Mouse (Mus musculus) kidney, postnatal 36 days (tissue): ENCODE measurements around the gene Ube2e1.

Experiments used
- DNase-seq, 2 experiments: peaks; one replicate each; pipeline ENCODE4 v3.0.0; 2021 to 2022; ENCODE audit warnings: mixed read lengths in 2 of 2

The Ube2e1 gene

DNA sequence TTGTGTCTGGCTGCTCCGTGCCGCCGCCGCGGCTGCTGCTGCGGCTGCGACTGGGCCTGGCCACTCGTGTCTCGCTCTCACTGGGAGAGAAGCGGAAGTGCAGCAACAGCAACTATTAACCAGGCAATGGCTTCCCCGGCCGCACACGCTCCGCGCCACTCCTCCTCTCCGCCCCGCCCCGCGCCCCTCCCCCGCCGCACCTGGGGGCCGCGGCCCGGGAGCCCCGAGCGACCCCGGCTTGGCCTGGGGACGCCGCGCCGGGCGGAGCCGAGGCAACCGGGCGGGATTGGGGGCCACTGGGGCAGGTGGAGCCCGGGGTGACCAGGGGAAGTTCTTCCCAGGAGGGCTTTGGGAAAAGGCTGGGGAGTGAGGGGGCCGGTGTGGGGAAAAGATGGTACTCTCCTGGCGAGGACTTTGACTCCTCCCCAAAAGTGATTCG is at the start of gene Ube2e1:
Gene Ube2e1, minus strand, starts transcription at position 167 of the 439 bp plus-strand sequence.
- DNase-seq: peak; percentile 79 to 86

DNA sequence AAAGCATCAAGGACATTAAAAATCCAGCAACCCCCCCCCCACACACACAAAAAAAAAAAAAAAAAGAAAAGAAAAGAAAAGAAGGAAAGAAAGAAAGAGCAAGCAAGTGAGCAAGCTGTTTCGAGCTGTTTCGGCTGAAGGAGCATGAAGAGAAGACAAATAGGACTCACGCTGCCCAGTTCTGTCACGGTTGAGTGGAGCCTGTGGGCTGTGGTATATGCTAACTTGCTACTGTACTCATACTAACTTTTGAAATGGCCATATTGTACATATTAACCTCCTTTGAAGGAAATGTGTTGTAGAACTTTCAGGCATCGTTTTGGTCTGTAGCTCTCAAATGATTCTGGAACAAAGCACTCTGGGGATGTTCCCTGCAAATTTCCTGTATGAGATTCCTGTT is 48.2 kb upstream of the Ube2e1 start:
- DNase-seq: no peak

DNA sequence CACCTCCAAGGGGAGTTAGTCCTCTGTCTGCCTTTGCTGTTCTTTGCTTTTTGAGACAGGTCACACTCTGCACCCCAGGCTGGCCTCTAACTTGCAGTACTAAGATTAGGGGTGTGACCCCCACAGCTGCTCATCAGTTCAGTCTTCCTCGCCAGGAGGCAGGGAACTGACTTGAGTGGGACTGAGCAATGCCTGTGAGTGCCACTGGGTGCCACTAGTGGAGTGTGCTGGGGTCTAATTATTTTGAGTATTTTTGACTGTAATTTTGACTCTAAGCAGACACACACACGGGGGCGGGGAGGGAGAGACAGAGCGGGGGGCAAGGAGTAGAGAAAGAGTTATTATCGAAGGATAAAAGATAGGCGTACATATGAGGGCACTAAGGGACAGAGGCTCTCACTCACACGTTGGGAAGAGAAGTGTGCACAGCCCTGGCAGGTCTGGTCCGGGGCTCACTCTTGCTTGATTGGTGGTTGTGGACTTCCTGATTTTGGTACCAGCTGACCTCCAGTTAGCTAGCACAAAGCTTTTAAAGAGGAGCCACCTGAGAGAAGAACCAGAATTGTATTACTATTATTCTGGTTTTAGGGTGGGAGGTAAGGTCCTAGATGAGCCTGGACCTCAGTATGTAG is 46.4 kb upstream of the Ube2e1 start:
- no peak for DNase-seq

DNA sequence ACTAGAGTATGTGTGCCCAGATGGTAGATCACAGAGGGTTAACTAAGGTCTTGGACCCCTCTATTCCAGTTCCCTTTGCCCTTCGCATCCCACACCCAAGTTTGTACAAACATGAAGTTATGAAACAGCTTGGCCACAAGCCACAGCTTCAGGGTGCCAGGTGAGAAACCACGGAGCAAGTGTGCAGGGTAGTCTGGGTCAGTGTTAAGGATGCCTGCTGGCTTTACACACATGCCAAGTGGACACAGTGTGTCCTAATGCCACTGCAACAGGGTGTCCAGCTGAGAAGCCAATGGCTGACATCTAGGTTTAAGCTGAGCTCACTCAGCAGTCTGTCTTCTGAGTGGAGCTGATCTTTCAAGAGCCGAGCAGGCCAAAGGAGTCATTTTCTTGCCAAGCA is 44.5 kb upstream of the Ube2e1 start:
- DNase-seq: peak; percentile 73 to 80

DNA sequence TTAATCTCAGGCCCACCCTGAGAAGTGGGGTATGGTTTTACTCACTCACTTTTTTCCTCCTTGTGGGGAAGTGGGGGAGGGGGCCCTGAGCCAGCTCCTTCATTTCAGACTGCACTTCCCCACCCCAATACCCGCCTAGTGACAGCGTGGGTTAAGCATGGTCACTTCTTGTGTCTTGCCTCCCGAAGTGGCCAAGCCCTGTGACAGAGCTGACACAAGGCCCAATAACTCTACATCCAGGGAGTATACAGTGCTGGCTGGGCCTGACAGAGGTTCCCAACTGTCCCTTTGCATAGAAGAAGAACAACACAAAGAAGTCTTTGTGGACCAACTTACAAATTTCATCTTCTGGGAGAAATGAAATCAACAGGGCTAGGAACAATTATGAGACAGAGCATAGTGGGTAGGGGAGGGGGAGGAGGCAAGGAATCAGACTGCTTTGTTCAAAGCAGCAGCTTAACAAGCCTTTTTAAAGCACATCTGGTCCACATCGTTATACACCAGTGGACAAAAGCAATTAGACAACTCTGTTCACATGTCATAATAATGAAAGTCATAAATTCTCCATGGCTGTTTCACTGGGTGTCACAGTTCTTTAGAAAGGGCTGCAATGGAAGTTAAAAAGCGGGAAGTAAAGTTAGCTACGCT is 42.2 kb upstream of the Ube2e1 start:
- DNase-seq: no peak

DNA sequence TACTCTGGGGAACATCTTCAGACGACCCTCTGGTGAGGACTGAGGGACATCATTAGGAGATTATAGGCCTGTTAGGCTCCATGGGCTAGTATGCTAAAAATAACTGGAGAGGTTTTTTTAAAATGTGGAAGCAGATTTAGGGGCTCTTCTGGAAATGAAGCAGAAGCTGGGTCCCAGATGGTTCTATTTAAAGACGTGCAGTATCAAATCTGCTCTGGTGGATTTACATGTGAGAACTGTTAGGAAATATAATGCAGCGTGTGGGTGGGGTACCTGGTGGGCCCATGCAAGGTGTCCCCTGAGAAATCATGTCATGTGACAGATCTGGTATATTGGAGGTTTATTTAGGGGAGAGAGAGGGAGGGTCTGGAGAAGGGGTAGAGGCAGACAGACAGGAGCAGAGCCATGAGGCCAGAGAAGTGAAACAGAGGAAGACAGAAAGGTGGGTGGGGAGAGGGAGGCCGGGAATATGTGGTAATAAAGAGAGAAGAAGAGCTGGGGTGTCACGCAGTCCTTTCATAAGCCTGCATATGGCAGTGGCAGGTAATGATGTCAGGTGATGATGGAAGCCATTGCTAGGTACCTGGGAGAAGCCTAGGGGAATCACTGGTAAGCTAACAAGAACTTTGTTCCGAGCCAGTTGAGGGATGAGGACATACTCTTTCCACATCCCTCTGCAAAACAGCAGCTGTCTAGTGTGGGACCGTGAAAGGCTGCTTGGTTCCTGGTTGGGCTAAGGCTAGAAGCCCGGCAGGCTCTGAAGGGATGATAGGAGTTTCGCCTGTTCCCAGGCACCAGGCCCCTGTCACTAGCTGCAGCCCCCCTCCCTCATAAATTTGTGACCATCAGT is 41.3 kb upstream of the Ube2e1 start:
- DNase-seq: no peak

DNA sequence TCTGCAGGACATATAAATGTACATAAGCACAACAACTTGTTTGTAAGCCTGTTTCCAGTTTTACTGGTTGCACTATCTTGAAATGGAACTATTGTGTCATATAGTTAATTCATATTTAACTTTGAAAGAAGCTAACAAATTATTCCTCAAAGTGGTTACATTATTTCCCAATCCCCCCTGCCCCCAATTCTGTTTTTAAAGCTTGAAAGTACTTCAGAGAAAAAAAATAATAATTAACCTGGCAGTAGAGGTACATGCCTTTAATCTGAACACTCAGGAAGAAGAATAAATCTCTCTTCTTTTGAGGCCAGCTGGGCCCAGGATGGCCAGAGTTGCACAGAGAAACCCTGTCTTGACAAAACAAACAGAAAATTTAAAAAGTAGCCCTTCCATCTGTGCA is 37.4 kb upstream of the Ube2e1 start:
- DNase-seq: no peak

DNA sequence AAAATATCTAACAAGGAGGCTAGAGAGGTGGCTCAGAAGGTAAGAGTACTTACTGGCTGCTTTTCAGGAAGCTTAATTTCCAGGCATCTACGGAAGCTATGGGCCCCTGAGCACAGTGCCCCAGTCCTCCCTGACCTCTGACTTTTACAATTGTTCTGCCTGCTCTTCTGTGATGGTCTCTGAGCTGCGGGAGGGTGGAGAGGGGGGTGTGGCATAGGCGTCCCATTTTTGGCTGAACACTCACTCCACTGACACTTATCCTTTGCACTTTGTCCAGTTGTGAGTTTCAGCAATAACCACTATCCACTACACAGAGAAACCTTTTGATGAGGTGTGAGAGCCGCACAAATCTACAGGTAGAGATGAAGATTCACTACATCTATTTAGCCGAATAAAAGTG is 35.4 kb upstream of the Ube2e1 start:
- DNase-seq: peak; percentile 43 to 57

DNA sequence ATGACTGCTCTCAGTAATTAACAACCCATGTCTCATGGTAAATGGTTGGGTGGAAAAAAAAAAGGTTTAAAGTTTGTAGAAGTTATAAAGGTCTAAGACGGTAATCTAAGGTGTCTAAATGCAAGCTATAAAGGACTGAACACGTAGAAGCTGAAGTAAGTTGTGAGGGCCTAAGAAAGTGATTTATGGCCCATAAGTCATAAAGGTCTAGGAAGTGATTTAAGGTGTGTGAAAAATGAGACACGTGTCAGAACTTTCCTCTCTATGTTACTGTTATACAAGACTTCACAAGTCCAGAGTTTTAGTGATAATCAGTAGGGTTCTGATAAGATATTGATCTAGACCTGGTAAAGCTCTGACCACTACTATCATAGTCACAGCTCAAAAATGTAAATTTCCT is 32.7 kb upstream of the Ube2e1 start:
- no peak for DNase-seq

DNA sequence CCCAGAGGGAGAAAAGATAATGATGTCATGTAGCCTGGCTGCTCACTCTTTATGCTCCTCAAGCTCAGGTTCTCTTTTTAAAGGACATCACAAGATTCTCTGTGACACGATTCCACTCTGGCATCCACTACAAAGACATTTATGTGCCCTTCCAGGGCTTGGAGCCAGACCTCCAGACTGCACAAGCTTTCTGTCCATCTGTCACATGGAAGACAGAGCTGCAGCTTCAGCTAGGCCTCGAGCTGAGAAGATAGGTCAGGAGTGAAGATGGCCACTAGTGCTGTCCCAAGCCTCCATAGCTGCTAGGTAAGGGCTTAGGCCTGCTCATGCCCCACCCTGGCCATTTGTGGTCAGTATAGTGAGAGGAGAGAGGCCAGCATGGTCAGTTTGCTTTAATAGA is 24.8 kb upstream of the Ube2e1 start:
- no peak for DNase-seq

DNA sequence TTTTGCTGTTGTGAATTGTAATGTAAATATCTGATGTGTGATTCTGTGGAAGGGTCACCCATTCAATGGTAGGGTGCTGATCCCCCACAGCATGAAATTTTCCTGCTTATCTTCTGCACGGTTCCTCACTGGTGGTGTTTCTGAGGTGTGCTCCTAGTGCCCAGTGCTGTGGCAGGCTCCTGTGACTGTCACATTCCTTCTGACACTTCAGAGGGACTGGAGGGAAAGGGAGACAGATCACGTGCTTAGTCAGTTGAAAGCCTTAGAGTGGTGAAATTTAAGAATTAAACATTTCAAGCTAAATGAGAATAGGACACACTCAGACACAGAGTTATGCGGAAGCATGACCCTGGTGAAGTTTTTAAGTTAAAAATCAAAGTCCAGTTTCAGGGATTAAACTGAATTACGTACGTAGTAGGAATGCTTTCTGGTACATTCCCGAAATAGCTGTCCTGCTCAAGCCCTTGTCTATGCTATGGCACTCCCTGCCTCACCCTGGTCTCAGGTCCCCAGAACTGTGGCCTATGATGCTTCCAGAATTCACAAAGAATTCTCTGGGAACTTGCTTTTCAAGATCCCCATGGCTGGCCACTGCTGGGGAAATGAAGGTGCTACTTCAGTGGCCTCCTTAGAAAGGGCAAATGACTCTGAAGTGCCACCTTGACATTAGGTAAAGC is 24.0 kb upstream of the Ube2e1 start:
- no peak for DNase-seq

DNA sequence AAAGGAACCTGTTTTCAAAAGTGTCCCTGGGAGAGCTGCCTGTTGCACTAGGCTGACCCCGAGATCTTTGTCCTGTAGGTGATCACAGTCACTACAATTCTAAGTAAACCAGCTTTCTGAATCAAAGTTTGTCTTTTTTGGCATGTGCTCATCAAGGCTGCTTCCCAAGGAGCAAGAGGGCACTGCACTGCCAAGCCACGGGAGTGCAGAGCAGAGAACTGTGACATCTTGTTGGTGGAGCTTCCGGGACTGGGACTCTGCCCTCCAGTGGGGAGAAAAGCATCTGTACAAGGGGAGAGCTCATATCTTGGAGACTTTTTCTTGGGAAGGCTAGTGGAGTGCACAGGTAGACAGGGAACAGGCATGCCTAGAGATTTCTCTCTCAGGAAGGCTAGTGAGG is 21.9 kb upstream of the Ube2e1 start:
- DNase-seq: peak; percentile 74 to 78

DNA sequence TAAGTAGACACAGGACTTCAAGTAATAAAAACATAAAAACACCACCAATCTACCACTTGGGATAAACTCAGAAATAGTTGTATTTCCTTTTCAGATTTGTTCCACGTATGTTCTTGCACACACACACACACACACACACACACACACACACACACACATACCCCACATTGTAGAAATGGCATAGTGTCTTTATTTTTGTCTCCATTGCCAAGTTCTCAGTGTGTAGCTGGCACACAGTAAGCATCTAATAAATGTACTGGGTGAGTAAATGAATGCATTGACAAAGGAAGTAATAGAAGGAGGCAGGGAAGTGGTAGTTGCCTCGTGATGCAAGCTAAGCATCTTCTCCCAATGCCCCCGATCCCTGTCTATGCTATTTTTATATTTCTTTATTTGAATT is 21.3 kb upstream of the Ube2e1 start:
- no peak for DNase-seq

DNA sequence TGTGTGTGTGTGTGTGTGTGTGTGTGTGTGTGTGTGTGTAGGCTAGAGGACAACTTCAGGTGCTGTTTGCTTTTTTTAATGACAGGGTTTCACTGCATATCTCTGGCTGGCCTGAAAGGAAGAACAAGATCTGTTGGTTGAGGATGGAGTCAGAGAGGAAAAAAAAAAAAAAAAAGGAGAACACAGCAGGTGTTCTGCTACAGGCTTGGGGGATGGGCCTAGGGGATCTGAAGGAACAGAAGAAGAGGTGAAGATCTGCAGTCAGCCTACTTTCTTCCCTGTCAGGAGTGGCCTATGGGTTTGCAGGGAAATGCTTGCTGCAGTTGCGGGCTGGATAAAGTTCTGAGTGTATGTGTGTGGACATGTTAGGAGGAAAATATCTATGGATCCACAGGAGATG is 19.0 kb upstream of the Ube2e1 start:
- DNase-seq: no peak

DNA sequence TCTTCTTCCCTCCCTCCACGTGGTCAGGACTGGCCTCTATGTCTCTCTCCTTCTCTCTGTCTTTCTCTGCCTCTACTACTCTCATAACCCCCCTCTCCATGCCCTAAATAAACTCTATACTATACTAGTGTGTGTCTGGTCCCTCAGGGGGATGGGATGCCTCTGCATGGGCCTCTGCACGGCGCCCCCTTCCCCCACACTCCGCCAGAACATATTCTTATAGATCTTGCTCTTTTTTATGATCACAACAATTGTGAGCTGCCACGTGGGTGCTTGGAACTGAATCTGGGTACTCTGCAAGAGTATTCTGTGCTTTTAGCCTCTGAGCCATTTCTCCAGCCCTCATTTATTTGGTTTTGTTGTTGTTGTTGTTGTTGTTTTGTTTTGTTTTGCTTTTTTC is 18.2 kb upstream of the Ube2e1 start:
- no peak for DNase-seq

DNA sequence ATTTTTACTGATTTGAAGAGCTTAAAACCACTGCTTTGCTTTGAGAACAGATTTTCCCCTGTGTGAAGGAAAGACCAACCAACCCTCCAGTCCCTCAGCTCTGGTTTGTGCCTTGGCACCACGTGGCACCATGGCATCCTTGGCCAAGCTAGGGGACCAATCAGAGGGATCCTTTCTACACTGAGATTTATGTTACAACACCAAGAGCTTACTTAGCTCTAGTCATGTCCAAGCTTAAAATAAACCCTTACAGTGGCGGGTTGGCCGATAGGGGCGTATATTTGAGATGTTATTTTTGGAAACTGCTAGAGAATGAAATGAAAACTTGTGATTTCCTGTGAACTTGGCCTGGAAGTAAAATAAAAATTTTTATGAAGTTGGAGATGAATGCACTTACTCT is 11.9 kb upstream of the Ube2e1 start:
- DNase-seq: no peak

DNA sequence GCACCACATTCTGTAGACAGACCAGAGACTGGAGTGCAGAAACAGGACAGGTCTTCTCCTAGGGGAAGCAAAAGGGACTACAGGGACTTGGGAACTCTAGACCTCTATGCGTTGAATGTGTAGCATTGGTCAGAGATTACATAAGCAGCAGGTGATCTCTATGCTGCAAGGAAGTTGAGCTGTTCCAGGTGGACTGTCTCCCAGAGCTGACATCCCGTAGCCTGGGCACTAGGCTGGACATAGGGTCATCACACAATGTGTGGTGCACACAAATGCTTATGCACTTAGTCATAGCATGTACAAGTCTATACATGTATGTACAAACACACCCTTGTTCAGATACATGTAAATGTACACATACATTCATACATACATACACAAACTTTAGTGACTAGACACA is 11.1 kb upstream of the Ube2e1 start:
- DNase-seq: no peak

DNA sequence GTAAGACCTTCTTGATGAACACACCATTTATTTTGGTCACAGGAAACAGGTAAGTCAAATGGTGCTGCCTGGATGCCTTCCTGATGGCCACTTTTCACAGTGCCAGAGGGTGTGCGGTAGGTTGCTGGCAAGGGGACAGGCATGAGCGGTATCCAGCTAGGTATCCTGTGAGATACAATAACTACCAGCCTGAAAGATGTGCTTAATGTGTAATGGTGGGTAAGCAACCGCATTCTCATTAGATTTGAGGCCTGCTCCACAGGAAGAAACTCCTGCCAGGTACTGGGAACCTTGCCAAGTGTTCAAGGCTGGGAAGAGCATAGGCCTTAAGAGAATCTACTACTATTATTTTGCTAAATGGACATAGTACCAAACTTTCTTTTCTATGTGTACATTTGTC is 9.4 kb upstream of the Ube2e1 start:
- DNase-seq: peak in 1 of 2 experiments; percentile 62

DNA sequence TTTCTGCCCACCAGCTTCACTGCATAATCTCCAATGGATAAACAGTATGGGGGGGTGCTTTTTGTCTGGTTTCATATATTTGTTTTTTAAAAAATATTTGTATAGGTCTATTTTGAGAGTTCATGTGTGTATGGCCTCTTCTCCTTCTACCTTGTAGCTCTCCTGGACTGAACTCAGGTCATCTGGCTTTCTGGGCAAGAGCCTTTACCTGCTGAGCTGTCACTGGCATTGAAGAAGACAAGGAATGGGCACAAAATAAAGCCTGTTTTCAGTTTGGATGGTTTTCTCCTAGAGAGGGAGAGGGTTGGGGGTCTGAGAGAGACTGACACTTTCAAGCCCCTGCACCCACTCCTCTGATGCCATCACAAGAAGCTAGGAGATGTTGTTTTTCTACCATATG is 4.4 kb upstream of the Ube2e1 start:
- no peak for DNase-seq

DNA sequence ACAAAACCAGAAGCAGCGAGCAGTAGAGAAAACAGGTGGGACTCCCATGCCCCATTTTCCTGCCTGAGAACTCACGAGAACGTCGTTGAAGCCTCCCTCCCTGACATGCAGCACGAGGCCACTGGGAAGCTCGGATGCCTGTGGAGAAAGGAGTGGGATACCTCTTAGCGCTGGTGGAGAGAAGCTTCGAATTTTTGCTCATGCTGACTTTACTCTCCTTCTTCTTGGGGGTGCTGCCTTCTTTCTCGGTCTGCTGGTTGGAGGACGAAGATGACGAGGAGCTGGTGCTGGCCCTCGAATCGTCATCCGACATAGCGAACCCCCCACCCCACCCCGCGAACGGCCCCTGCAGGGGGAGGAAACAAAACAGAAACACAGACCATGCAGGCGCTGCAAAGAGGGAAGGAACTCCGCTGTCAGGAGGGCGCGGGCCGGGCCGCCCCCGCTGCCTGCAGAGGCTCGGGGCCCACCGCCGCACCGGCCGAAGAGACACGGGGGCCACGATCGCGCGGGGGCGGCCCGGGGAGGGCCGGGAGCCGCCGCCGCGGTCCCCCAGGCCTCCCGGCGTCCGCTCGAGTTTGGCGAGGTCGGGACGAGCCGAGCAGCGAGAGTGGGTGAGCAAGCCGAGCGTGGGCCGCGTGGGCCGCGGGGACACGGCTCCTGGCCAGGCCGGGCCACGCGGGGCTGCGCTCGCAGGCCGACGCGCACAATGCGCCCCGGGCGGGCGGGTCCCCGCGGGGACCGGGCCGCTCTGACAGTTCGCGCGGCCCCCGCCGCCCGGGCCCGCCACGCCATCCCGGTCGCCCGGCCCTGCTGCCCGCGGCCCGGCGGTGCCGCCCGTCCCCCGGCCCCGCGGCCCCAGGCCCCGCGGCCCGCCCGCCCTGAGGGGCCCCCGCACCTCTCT is 618 bp downstream of the Ube2e1 start:
- DNase-seq: peak; percentile 6 to 47

DNA sequence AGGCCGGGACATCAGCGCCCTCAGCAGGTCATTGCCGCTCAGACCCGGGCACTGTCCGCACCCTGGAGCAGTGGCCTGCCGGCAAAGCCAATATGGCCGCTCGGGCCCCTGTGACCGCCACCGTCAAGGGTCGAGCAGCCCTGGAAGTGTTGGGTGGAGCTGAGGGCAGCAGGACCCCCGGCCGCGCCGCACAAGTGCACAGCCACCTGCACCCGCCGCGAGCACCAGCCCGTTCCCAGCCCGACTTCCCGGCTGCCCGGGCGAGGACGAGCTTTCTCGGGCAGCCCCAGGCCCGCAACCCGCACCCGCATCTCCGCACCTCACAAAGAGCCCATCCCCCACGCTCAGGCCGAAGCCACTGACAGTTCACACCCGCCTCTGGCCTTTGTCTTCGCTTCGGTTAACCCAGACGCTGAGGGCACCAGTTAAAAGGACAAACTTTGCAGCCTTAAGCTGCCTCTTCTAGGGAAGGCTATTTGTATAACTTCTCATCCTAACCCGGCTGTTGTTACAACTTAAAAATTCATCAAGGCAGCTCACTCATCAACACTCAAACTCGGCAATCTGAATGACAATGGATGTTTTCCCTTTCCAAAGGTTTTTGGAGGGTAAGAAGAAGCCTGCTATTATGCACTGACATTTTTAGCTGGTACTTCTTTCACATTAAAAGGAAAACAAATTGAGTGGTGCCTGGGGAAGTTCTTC is 4.5 kb downstream of the Ube2e1 start:
- peak; percentile 31 to 66 for DNase-seq
